ENCODE assay signal across 17 mouse cellular contexts in the genomic region with DNA sequence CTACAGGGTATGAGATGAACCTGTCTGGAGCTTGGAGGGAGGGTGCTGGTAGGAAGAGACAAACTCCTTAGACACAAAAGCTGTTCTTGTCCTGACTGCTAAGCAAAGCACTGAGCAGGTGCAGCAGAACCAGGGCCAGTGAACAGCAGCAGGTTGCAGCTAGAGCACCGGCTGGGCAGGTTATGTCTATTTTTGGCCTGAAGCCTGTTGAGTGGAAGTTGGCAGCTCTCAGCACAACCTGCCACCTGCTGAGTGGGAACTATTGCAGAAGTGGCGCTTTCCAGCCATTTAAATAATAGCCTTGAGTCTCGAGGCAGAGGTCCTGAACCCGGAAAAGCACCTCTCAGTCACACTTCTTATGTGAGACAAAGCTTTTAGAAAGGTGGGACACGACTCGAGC.
DNase-seq lines count a peak whose midpoint lies in the region; ATAC-seq and TF ChIP-seq lines count a peak whose summit lies in the region.
"Had no signal": no experiment of that assay in that cellular context is flagged by ENCODE, and none has a peak within 500 bp of the region (broad histone marks: within the 10 kb centered on the region; RNA-seq: fewer than 3 reads in every experiment).

No protein-coding gene starts in this region.

- no peak for TF ChIP-seq POLR2A in lung, adult 2 months (IDR thresholded peaks at IDR 0.05; ENCODE audit: borderline replicate concordance, extremely low read depth, low read depth, low read length)

- H3K36me3 ChIP-seq in intestine, embryonic 16.5 days (ENCODE audit: control insufficient read depth, insufficient read depth, low read length) = no peaks in the 10 kb centered on the region
- no peaks in the 10 kb centered on the region for H3K36me3 ChIP-seq in intestine, embryonic 15.5 days
- H3K36me3 ChIP-seq: hindbrain, embryonic 12.5 days had no signal

- H3K9ac ChIP-seq in intestine, embryonic 16.5 days (ENCODE audit: low read depth, low read length) = no peak overlapping the region
- H3K9ac ChIP-seq in intestine, embryonic 15.5 days = no peak overlapping the region
- H3K9ac ChIP-seq: hindbrain, embryonic 12.5 days; lung, embryonic 14.5 days had no signal

- no peaks in the 10 kb centered on the region for H3K4me1 ChIP-seq in intestine, embryonic 16.5 days (ENCODE audit: control insufficient read depth, insufficient read depth, low read length)
- H3K4me1 ChIP-seq in intestine, embryonic 15.5 days (replicated peaks) = no peaks in the 10 kb centered on the region
- H3K4me1 ChIP-seq in lung, adult 2 months (ENCODE audit: control insufficient read depth, insufficient read depth, low read length) = no peaks in the 10 kb centered on the region
- H3K4me1 ChIP-seq: hindbrain, embryonic 12.5 days had no signal

- no peaks in the 10 kb centered on the region for H3K9me3 ChIP-seq in intestine, embryonic 16.5 days (ENCODE audit: control insufficient read depth, low read length)
- no peaks in the 10 kb centered on the region for H3K9me3 ChIP-seq in intestine, embryonic 15.5 days
- H3K9me3 ChIP-seq: hindbrain, embryonic 12.5 days had no signal

- DNase-seq in lung, postnatal 25 days (ENCODE audit: low spot score) = peak; percentile 1
- DNase-seq in lung, adult 2 months = no peak
- DNase-seq in cerebellum, adult 8-10 months = peak; percentile 32
- DNase-seq in fat pad, adult 2 months (ENCODE audit: extremely low read depth, low read depth, low spot score) = peak; percentile 33
- no peak for DNase-seq in Muller cell, postnatal 12 days (ENCODE audit: inconsistent ontology term)
- DNase-seq: adrenal gland, postnatal 14 days; gastrocnemius, postnatal 25 days; kidney, adult 11 months; kidney, postnatal 4 days; liver; lung, embryonic 14.5 days; retina, postnatal 1 day; thymus, postnatal 25 days had no signal

- H3K4me2 ChIP-seq in intestine, embryonic 16.5 days (ENCODE audit: low read depth, low read length) = no peak overlapping the region
- H3K4me2 ChIP-seq in intestine, embryonic 15.5 days (replicated peaks) = no peak overlapping the region
- H3K4me2 ChIP-seq: hindbrain, embryonic 12.5 days; lung, embryonic 14.5 days had no signal

- no peak for TF ChIP-seq CTCF in lung, adult 2 months (IDR thresholded peaks at IDR 0.05; ENCODE audit: insufficient read depth, low read length)

- WGBS in intestine, embryonic 16.5 days = 78% methylated on average over 6 of the region's 6 CpGs
- 83% methylated on average over 6 of the region's 6 CpGs for WGBS in intestine, embryonic 15.5 days
- 67% methylated on average over 6 of the region's 6 CpGs for WGBS in lung, adult 2 months

- H3K27me3 ChIP-seq in intestine, embryonic 16.5 days (replicated peaks; ENCODE audit: control insufficient read depth, insufficient read depth, low read length) = no peaks in the 10 kb centered on the region
- no peaks in the 10 kb centered on the region for H3K27me3 ChIP-seq in intestine, embryonic 15.5 days (replicated peaks)
- H3K27me3 ChIP-seq: hindbrain, embryonic 12.5 days had no signal

- H3K4me3 ChIP-seq in intestine, embryonic 16.5 days (ENCODE audit: low read length) = no peak overlapping the region
- no peak overlapping the region for H3K4me3 ChIP-seq in intestine, embryonic 15.5 days (replicated peaks)
- H3K4me3 ChIP-seq in lung, adult 2 months (replicated peaks; ENCODE audit: extremely low read depth, low read depth, low read length) = no peak overlapping the region
- H3K4me3 ChIP-seq: hindbrain, embryonic 12.5 days had no signal

- no peak overlapping the region for H3K27ac ChIP-seq in intestine, embryonic 16.5 days (ENCODE audit: low read length)
- no peak overlapping the region for H3K27ac ChIP-seq in intestine, embryonic 15.5 days
- H3K27ac ChIP-seq: hindbrain, embryonic 12.5 days had no signal

- ATAC-seq in intestine, embryonic 16.5 days = peak; percentile 42; the same call in 1 of the 2 replicates
- ATAC-seq in intestine, embryonic 15.5 days = no peak
- ATAC-seq: CD4-positive, CD25-positive, alpha-beta regulatory T cell, adult 4 months had no signal

Comparison
In these comparisons a context has a peak if more than half of its experiments do, and no peak if none do; other contexts are left out.
1. DNase-seq: peak in lung, postnatal 25 days (single experiment), cerebellum, adult 8-10 months (single experiment) and fat pad, adult 2 months (single experiment); none in lung, adult 2 months (single experiment) and Muller cell, postnatal 12 days (single experiment).